Mouse (Mus musculus): ENCODE measurements around the gene Fmo6.

Fmo6 gene

DNA sequence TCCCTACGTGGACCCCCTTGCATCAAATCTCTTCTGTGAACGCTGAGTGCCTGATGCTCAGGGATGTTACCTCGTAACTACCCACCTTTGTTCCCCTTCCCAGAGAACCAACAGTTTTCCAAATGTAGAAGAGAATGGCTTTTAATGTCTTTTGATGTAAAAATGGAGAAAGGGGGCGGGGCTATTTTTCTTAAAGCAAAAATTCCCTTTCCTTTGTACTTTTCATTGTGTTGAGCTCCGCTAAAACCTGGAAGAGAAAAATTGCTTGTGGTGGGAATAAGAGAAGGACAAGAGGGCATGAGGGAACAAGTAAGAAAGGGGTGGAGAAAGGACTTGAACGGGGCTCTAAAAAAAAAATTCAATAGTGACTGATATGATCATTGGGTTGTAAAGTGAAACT, at the start of gene Fmo6:
Fmo6 (minus strand) TSS at position 101 of the 400 bp plus-strand sequence.
- DNase-seq (ENCODE audit: low read depth, low spot score) = no peak

- no peak for DNase-seq (ENCODE audit: low read depth, low spot score)
Measured at GRCm38 (mm10) chr1:162986777-162987176, 49.5 kb upstream of the Fmo6 start.

DNA sequence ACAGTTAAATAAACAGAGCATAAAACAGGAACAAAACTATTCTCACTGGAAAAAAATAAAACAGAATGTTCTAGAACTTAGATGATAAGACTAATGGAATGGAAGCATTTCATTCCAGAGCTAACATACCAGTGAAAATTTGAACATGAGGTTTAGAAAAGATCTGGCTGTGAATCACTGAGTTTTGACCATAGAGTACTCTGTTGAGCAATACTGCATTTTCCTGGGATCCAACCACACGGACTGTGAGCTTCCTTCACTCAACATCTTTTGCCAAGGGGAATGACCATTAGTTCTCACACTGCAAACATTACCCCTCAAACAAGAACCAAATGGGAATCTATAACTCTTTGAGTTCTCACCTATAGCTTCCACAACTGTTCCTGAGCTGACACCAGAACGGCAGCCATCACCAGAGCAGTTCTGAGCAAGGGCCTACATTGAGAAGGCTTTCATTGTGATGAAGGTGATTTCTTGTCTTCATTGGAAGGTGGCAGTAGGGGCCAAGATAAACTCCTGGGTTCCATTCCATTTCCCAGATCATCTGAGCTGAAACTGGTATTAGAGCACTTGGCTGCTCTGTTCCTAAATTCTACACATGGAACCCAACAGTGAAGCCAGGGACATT, 48.9 kb upstream of the Fmo6 start:
- DNase-seq (ENCODE audit: low read depth, low spot score) = no peak

- DNase-seq (ENCODE audit: low read depth, low spot score) = no peak
Measured at GRCm38 (mm10) chr1:162984428-162984827, 47.1 kb upstream of the Fmo6 start, which contains the start of gene Fmo3. TSS of gene Fmo3 (minus strand) at chr1:162984528.

- DNase-seq (ENCODE audit: low read depth, low spot score) = no peak
Measured at GRCm38 (mm10) chr1:162963556-162963955, 26.2 kb upstream of the Fmo6 start.

- DNase-seq (ENCODE audit: low read depth, low spot score) = no peak
Measured at GRCm38 (mm10) chr1:162957422-162957821, 20.1 kb upstream of the Fmo6 start.

DNA sequence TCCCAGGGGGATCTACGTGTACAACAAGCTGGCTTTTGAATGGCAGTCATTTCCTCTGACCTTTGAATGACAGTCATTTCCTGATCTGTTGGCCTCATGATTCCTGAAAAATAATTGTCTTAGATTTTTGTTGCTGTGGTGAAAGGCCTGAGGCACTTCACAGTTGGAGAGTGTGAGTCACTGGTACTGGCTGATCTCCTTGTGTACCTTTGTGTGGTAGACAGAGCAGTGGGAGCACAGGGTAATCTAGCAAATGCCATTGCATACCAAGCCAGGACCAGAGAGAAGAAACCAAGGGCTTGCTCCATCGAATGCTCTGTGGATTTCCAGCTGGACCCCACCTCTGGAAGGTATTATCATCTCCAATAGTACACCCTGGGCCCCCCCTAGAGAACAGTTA, 15.8 kb upstream of the Fmo6 start:
- DNase-seq (ENCODE audit: low read depth, low spot score) = no peak

DNA sequence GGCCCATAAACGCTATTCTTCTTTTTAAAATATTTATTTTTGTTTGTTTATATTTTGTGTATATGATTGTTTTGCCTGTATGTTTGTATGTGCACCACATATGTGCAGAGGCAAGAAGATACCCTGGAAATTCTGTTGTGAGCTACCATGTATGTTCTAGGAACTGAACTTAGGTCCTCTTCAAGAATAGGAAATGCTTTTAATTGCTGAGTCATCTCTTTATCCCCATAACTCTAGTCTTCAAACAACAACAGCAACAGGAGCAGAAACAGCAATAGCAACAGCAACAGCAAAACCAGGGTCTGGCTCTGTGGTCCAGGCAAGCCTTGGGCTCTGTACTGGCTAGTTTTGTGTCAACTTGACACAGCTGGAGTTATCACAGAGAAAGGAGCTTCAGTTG, 12.4 kb upstream of the Fmo6 start:
- no peak for DNase-seq (ENCODE audit: low read depth, low spot score)

DNA sequence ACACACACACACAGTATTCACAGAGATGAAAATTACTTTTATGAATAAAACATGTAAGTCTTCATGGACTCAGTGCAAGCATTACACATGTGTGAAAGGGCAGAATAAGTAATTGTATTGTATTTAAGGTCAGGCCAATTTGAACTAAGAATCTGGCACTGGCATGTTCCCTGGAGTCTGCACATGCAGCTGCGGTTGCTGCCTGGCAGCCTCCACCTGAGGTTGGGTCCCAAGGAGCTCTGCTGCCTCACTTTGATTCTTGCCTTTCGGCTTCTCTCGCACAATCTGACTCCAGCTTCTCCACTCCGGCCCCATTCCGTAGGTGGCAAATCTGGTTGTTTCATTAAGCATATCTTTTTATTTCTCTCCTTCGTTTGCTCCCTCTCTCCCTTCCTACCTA, 10.6 kb upstream of the Fmo6 start:
- DNase-seq (ENCODE audit: low read depth, low spot score) = no peak

DNA sequence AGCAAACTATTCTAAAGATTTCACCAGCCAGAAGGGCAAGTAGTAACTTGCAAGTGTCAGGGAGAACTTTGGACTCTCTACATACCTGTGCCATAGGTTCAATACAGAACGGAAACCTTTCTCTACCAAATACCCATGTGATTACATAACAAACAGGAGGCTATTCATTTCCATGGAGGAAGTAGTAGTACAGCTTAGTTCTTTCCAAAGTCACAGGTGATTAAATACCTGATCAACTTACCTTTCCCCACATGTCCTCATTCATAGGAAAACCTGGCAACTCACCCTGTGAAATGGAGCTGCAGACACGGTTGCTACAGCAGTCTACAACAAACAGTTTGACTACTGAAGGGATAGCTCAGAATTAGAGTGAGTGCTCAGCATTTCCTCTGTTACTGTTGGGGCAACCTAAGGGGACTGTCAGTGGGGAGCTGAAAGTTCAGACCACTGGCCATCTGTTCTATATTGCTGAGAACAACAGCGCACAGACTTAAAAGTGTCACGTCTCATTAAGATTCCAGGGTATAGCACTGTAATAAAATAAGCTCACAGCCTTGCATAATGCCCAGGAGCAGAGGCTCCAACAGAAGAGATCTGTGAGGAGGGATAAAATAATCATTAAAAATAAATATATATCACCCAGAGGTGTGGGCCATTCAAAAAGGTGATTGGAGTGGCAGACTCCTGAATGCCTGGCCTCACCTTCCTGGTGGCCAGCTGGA, 9.7 kb upstream of the Fmo6 start:
- DNase-seq (ENCODE audit: low read depth, low spot score) = no peak

DNA sequence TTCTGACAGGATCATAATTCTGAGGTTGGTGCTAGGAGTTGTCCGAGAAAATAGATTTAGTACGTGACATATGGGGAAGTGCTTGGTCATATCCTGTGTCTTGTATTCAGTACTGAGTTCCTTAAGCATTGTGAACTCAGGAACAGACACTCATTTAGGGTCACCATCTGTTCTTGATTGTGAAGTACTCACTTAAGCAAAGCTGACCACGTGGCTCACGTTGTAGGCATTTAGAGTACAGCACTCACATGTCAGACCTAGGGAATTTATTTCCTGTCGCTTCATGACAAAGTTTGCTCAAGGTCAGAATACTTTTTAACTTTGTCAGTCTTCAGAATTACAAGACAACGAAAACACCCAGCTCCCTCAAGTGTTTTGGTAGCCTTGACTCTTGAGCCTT, 6.4 kb upstream of the Fmo6 start:
- no peak for DNase-seq (ENCODE audit: low read depth, low spot score)

DNA sequence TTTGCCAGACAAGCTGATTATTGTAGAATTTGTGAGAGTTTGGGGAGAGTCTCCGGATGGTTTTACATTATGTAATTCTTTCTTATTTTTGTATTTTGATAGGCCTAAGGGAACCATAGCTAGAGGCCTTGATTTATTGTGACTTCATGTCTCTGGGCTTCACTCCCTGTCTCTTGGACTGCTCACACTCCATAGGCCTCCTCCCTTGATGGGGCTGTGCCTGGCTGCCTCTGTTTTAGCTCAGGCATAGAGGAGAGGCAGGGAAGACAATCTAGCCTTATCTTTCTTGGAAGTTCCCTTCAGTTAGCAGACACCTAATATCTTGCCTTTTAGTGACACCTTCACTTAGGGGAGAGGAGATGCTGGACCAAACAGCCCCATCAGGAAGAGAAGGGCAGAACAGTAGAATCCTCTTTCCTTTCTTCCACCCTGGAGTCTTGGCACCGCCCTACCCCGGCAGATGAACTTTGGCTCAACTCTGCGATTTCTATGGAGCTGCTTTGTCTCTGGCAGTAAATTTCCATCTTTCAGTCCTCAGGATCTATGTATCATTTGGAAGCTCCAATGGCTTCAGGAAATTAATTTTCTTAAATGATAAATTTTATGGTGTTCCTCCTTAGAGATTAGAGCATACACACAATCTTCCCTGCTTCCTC, 1.5 kb upstream of the Fmo6 start:
- no peak for DNase-seq (ENCODE audit: low read depth, low spot score)

GRCm38 (mm10) chr1:162937970-162938695, 818 bp upstream of the Fmo6 start:
- DNase-seq (ENCODE audit: low read depth, low spot score) = no peak

GRCm38 (mm10) chr1:162934374-162935012, 2.8 kb downstream of the Fmo6 start:
- no peak for DNase-seq (ENCODE audit: low read depth, low spot score)

DNA sequence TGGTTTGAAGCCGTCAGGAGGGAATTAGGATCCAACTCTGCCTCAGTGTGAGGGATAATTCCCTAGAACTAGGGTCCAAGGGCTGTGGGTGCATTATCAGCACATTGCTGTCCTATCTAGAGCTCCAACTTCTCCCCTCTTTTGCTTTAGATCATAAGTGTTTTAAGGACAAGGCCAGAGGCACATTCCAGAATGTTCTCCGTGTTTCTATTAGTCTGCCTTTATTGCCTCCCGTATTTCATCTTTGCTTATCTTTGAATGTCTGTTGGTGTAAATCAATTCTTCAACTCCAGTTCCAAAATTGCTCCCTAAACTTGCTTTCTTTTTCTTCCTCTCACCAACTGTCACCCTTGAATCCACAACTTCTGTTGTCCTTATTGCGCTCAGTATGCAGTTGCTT, 4.9 kb downstream of the Fmo6 start:
- DNase-seq (ENCODE audit: low read depth, low spot score) = no peak

DNA sequence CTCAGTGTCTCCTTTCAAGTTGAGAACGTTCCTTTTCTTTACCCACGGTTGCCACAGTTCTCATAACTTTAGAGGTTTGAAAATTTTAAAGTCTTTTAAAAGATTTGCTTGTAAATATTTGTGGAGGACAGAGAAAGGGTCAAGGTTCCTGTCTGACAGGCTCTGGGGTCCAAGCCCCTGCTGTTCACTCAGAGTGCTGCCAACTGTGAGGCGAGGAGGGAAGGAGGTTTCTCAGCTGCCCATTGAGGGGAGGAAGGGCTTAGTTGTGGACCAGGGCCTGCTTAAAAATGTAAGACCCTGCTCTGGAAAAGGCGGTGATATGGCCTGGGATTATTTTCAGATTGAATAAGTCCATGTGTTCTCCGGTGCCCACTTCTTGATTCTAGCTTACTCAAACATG, 5.4 kb downstream of the Fmo6 start:
- no peak for DNase-seq (ENCODE audit: low read depth, low spot score)

DNA sequence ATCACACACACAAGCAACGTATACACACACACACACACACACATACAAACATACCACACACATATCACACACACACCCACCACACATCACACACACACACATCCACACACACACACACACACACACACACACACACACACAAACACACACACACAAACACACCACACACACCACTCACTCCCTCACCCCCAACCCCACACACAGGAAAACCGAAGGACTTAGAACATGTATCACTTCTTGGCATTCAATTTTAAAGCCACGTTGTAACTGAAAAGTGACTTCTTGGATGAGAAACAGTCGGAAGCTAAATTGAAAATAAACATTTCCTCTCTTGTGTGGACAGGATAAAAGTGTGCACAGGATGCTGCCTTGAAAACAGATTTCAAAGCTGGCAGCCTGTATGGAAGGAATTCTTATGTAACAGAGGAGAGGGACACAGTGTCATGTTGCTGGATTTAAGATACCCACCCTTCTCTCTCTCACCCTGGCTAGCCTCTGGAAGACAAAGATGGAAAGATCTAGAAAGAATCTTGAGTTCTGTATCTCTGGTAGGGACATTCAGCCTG, 5.9 kb downstream of the Fmo6 start:
- no peak for DNase-seq (ENCODE audit: low read depth, low spot score)

GRCm38 (mm10) chr1:162930631-162931030, 6.7 kb downstream of the Fmo6 start:
- no peak for DNase-seq (ENCODE audit: low read depth, low spot score)

DNA sequence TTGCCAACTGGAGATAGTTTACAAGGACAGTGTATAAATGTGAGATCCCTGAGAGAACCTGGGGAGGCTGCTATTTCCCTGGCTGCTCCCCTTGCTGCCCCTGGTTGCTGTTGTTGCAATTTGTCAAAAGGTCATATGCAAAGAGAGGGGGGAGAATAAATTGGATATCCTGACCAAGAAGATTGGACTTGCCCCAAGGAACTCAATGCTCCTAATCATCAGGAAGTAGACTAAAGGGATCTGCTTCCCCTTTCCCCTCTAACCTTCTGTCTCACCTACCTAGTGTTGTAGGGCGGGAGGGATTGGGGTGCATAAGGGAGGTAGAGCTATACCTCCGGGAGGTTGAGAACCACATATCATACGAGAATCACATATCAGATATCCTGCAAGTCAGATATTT, 8.2 kb downstream of the Fmo6 start:
- DNase-seq (ENCODE audit: low read depth, low spot score) = no peak

DNA sequence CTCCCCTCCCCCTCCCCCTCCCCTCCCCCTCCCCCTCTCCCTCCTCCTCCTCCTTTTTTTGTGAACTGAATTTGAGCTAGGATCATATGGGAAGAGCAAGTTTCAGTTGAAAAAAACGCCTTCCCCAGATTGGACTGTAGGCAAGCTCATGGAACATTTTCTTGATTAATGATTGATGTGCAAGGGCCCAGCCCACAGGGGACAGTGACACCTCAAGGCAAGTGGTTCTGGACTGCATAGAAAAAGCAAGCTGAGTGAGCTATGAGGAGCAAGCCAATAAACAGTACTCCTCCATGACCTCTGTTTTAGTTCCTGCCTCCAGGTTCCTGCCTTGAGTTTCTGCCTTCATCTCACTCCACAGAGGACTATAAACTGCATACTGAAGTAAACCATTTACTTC, 12.2 kb downstream of the Fmo6 start:
- DNase-seq (ENCODE audit: low read depth, low spot score) = no peak

DNA sequence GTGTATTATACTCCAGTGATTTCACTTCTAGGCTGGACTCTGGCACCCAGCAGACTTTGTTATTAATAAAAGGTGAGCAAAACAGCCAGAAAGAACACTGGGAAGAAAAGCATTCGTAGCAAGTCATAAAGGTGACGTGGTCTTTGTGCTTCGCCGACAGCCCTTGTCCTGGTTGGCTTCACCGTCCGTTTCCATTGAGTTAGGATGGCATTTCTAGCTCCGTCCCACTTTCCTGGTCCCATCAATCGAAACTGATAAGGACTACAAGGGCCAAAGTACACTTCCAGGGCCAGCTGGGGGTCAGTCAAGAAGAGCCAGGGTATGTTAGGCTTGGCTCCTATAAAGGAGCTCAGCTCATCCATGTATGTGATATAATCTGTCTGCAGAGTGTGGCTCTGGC, 20.7 kb downstream of the Fmo6 start:
- no peak for DNase-seq (ENCODE audit: low read depth, low spot score)
